Mouse (Mus musculus) bone marrow macrophage, adult 2 months (primary cell): ENCODE measurements around the gene Igfbp7.

Experiments
- CTCF ChIP-seq: IDR thresholded peaks from 2 replicates; pipeline ENCODE4 v1.5.1; 2012; ENCODE audit warnings: low read depth, mild to moderate bottlenecking, low read length, moderate library complexity
- POLR2A ChIP-seq: IDR thresholded peaks from 2 replicates; pipeline ENCODE4 v1.6.1; 2012; ENCODE audit warnings: mild to moderate bottlenecking, low read depth, low read length, borderline replicate concordance

DNA sequence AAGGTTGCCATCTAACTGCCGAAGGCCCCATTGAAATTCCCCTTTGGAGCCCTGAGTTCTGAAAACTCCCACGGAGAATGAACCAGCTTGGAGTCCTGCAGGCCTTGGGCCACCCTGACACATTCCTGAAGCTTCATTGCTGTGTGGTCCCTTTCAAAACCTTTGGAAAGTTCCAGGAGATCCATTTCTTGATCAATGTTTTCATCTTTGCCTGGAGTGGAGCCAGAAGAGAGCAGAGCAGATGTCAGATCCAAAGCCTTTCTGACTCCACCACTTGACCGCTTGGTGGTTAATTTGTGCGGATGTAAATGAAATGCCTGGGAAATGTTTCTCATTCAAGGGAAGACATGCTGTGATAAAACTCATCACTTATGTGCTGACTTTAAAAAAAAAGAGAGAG, 8.8 kb downstream of the Igfbp7 start:
- TF ChIP-seq CTCF (no peak), POLR2A (no peak)
